In the genomic region with DNA sequence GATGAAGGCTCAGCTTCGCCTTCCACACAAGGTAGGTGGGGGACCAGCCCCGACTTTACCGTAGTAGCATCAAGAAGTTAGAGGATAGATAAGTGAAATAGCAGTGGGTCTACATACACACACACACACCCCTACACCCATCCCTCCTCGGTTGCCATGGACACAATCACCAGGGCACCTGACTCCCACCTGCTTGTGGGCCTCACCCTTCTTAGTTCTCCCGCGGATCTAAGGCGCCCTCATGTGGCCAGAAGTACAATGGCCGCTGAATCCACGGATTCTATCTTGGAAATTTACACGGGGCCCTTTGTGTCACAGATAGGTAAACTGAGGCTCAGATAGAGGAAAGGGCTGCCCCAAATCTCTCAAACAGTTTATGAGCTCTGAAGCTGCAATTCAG, we compare ENCODE assay signal across 8 mouse cellular contexts. TPM values are rescaled to one million over a fixed set of nuclear protein-coding genes. Genes with fewer than 3 reads are reported as not detected.
DNase-seq lines count a peak whose midpoint lies in the region; ATAC-seq and TF ChIP-seq lines count a peak whose summit lies in the region.

No protein-coding gene starts in this region.

- H3K4me1 ChIP-seq in testis, adult 2 months (ENCODE audit: control insufficient read depth, insufficient read depth, low read length): peaks cover 2% of the 10 kb centered on the region; the same call in 1 of the 2 replicates
- no peaks in the 10 kb centered on the region for H3K4me1 ChIP-seq in bone marrow, adult 2 months (ENCODE audit: control insufficient read depth, insufficient read depth, low read length)
- H3K4me1 ChIP-seq in intestine, postnatal 0 days (replicated peaks; ENCODE audit: control insufficient read depth, insufficient read depth, low read length): no peaks in the 10 kb centered on the region
- no peaks in the 10 kb centered on the region for H3K4me1 ChIP-seq in liver, embryonic 14.5 days (replicated peaks; ENCODE audit: control insufficient read depth in 2 of 2, insufficient read depth in 2 of 2, low read length in 1 of 2)
- peaks cover 6% of the 10 kb centered on the region for H3K4me1 ChIP-seq in neural tube, embryonic 13.5 days (replicated peaks)

- H3K9ac ChIP-seq in intestine, postnatal 0 days (ENCODE audit: low read depth, low read length): no peak overlapping the region
- H3K9ac ChIP-seq in liver, embryonic 14.5 days (replicated peaks): no peak overlapping the region
- H3K9ac ChIP-seq in neural tube, embryonic 13.5 days: no peak overlapping the region

- TF ChIP-seq CTCF in testis, adult 2 months (IDR thresholded peaks at IDR 0.05; ENCODE audit: control insufficient read depth, insufficient read depth, insufficient replicate concordance, low read depth, low read length): peak; percentile 62; the same call in 1 of the 2 replicates
- TF ChIP-seq CTCF in bone marrow, adult 2 months (IDR thresholded peaks at IDR 0.05; ENCODE audit: control insufficient read depth, insufficient read depth, low read length): peak; percentile 76
- peak; percentile 89 for TF ChIP-seq CTCF in intestine, postnatal 0 days (IDR thresholded peaks at IDR 0.05; ENCODE audit: low read depth)
- peak; percentile 87 for TF ChIP-seq CTCF in liver, embryonic 14.5 days (IDR thresholded peaks at IDR 0.05; ENCODE audit: low read depth)

- ATAC-seq in erythroid progenitor cell, adult 5-6 weeks (replicated peaks; ENCODE audit: low FRiP score, poor library complexity, severe bottlenecking): peak; percentile 71
- ATAC-seq in intestine, postnatal 0 days: peak; percentile 66
- ATAC-seq in liver, embryonic 14.5 days (ENCODE audit: insufficient read depth): 0 out of 2 replicates have a peak, but pooled peaks have one; percentile 41
- ATAC-seq in neural tube, embryonic 13.5 days (ENCODE audit: low read depth): peak; percentile 79

- H3K4me3 ChIP-seq in testis, adult 2 months (ENCODE audit: control insufficient read depth, low read depth, low read length): no peak overlapping the region
- no peak overlapping the region for H3K4me3 ChIP-seq in bone marrow, adult 2 months (replicated peaks; ENCODE audit: control insufficient read depth, low read depth, low read length)
- H3K4me3 ChIP-seq in intestine, postnatal 0 days (ENCODE audit: low read depth, low read length): no peak overlapping the region
- no peak overlapping the region for H3K4me3 ChIP-seq in liver, embryonic 14.5 days (ENCODE audit: insufficient read depth in 1 of 2, low read depth in 2 of 2, low read length in 2 of 2)
- no peak overlapping the region for H3K4me3 ChIP-seq in neural tube, embryonic 13.5 days

- no peak for TF ChIP-seq EP300 in liver, embryonic 14.5 days (IDR thresholded peaks at IDR 0.05; ENCODE audit: low read depth)

- H3K4me2 ChIP-seq in intestine, postnatal 0 days (replicated peaks; ENCODE audit: low read depth): no peak overlapping the region
- H3K4me2 ChIP-seq in liver, embryonic 14.5 days (ENCODE audit: low read depth): no peak overlapping the region
- no peak overlapping the region for H3K4me2 ChIP-seq in neural tube, embryonic 13.5 days

- WGBS in bone marrow, adult 2 months: 17% methylated on average over 10 of the region's 10 CpGs
- WGBS in intestine, postnatal 0 days: 9% methylated on average over 10 of the region's 10 CpGs
- whole genome bisulfite sequencing in liver, embryonic 14.5 days (ENCODE audit: insufficient replicate concordance): 14% methylated on average over 10 of the region's 10 CpGs
- 16% methylated on average over 10 of the region's 10 CpGs for WGBS in neural tube, embryonic 13.5 days

- no peak overlapping the region for H3K27ac ChIP-seq in testis, adult 2 months (ENCODE audit: control insufficient read depth, insufficient read depth, low read depth, low read length)
- no peak overlapping the region for H3K27ac ChIP-seq in bone marrow, adult 2 months (ENCODE audit: control insufficient read depth, insufficient read depth, low read depth, low read length, poor library complexity)
- no peak overlapping the region for H3K27ac ChIP-seq in intestine, postnatal 0 days (ENCODE audit: low read depth, low read length)
- no peak overlapping the region for H3K27ac ChIP-seq in liver, embryonic 14.5 days
- H3K27ac ChIP-seq in neural tube, embryonic 13.5 days (replicated peaks): no peak overlapping the region

- H3K9me3 ChIP-seq in intestine, postnatal 0 days (ENCODE audit: control insufficient read depth): no peaks in the 10 kb centered on the region
- H3K9me3 ChIP-seq in liver, embryonic 14.5 days (ENCODE audit: control insufficient read depth, low read length): no peaks in the 10 kb centered on the region
- H3K9me3 ChIP-seq in neural tube, embryonic 13.5 days: no peaks in the 10 kb centered on the region

- H3K36me3 ChIP-seq in testis, adult 2 months (ENCODE audit: control insufficient read depth, insufficient read depth, low read length): peaks cover 2% of the 10 kb centered on the region
- H3K36me3 ChIP-seq in intestine, postnatal 0 days (ENCODE audit: control insufficient read depth, insufficient read depth): no peaks in the 10 kb centered on the region
- H3K36me3 ChIP-seq in liver, embryonic 14.5 days (replicated peaks; ENCODE audit: control insufficient read depth, insufficient read depth, low read depth): no peaks in the 10 kb centered on the region
- H3K36me3 ChIP-seq in neural tube, embryonic 13.5 days: peaks cover 42% of the 10 kb centered on the region

- H3K27me3 ChIP-seq in testis, adult 2 months (ENCODE audit: control insufficient read depth, insufficient read depth, low read length): no peaks in the 10 kb centered on the region
- H3K27me3 ChIP-seq in intestine, postnatal 0 days (replicated peaks; ENCODE audit: control insufficient read depth, insufficient read depth, low read length): peaks cover 8% of the 10 kb centered on the region; the same call in 1 of the 2 replicates
- peaks cover 6% of the 10 kb centered on the region for H3K27me3 ChIP-seq in liver, embryonic 14.5 days (ENCODE audit: control insufficient read depth, insufficient read depth, low read length)
- H3K27me3 ChIP-seq in neural tube, embryonic 13.5 days: peaks cover 7% of the 10 kb centered on the region

- DNase-seq in testis, postnatal 14 days (ENCODE audit: low spot score): no peak
- peak in 2 of 3 experiments; percentile 20 to 33 for DNase-seq in liver, embryonic 14.5 days (ENCODE audit: low read depth in 3 of 3, low spot score in 3 of 3)
- no peak for DNase-seq in ovary, adult 18-20 months (ENCODE audit: low spot score)

- no peak for TF ChIP-seq POLR2A in testis, adult 2 months (IDR thresholded peaks at IDR 0.05; ENCODE audit: control insufficient read depth, low read depth, low read length)
- no peak for TF ChIP-seq POLR2A in bone marrow, adult 2 months (IDR thresholded peaks at IDR 0.05; ENCODE audit: borderline replicate concordance, control insufficient read depth, low read depth, low read length)

RNA-seq across cellular contexts. Expression of gene Meis3, which starts 21.4 kb away (rescaled TPM):
- polyA plus RNA-seq in testis, adult 2 months (2012; rRNA removed): 2.5 and 2.6 TPM in 2 replicates
- 5.4 and 7.8 TPM in 2 replicates for polyA plus RNA-seq in bone marrow, adult 2 months (2011; ENCODE audit: insufficient read depth, insufficient read length, low replicate concordance, missing spikeins)
- 1.3 TPM in 1 of 2 replicates, not detected in the other for total RNA-seq in erythroid progenitor cell, adult 5-6 weeks (2015; ENCODE audit: low replicate concordance)
- total RNA-seq in erythroid progenitor cell, adult 5-6 weeks (2017; ENCODE audit: low replicate concordance): not detected in 2 replicates
- polyA plus RNA-seq in intestine, postnatal 0 days (2015; fragmentation: Nextera tagmentation; extraction: Ambion mirVana): 18.0 and 20.7 TPM in 2 replicates
- 1.2 and 1.6 TPM in 2 replicates for polyA plus RNA-seq in liver, embryonic 14.5 days (2012; rRNA removed)
- 0.70 and 1.0 TPM in 2 replicates for polyA plus RNA-seq in liver, embryonic 14.5 days (2014; fragmentation: Nextera tagmentation; extraction: Ambion mirVana)
- polyA plus RNA-seq in neural tube, embryonic 13.5 days (2015; fragmentation: Nextera tagmentation; extraction: Ambion mirVana): 139 and 161 TPM in 2 replicates

RNA-seq across cellular contexts. Expression of gene Slc8a2, which starts 23.9 kb away (rescaled TPM):
- 34.7 and 35.7 TPM in 2 replicates for polyA plus RNA-seq in testis, adult 2 months (2012; rRNA removed)
- polyA plus RNA-seq in bone marrow, adult 2 months (2011; ENCODE audit: insufficient read depth, insufficient read length, low replicate concordance, missing spikeins): not detected in 2 replicates
- total RNA-seq in erythroid progenitor cell, adult 5-6 weeks (2015; ENCODE audit: low replicate concordance): not detected in 2 replicates
- 0.26 TPM in 1 of 2 replicates, not detected in the other for total RNA-seq in erythroid progenitor cell, adult 5-6 weeks (2017; ENCODE audit: low replicate concordance)
- 0.08 and 0.14 TPM in 2 replicates for polyA plus RNA-seq in intestine, postnatal 0 days (2015; fragmentation: Nextera tagmentation; extraction: Ambion mirVana)
- polyA plus RNA-seq in liver, embryonic 14.5 days (2012; rRNA removed): 0.08 and 0.11 TPM in 2 replicates
- polyA plus RNA-seq in liver, embryonic 14.5 days (2014; fragmentation: Nextera tagmentation; extraction: Ambion mirVana): not detected in 2 replicates
- 1.1 and 1.4 TPM in 2 replicates for polyA plus RNA-seq in neural tube, embryonic 13.5 days (2015; fragmentation: Nextera tagmentation; extraction: Ambion mirVana)

RNA-seq across cellular contexts. Expression of gene Kptn, which starts 33.8 kb away (rescaled TPM):
- polyA plus RNA-seq in testis, adult 2 months (2012; rRNA removed): 13.6 and 14.4 TPM in 2 replicates
- 7.5 and 10.5 TPM in 2 replicates for polyA plus RNA-seq in bone marrow, adult 2 months (2011; ENCODE audit: insufficient read depth, insufficient read length, low replicate concordance, missing spikeins)
- 2.9 and 8.6 TPM in 2 replicates for total RNA-seq in erythroid progenitor cell, adult 5-6 weeks (2015; ENCODE audit: low replicate concordance)
- total RNA-seq in erythroid progenitor cell, adult 5-6 weeks (2017; ENCODE audit: low replicate concordance): 2.2 and 5.2 TPM in 2 replicates
- polyA plus RNA-seq in intestine, postnatal 0 days (2015; fragmentation: Nextera tagmentation; extraction: Ambion mirVana): 13.3 and 14.4 TPM in 2 replicates
- 5.7 and 7.5 TPM in 2 replicates for polyA plus RNA-seq in liver, embryonic 14.5 days (2012; rRNA removed)
- polyA plus RNA-seq in liver, embryonic 14.5 days (2014; fragmentation: Nextera tagmentation; extraction: Ambion mirVana): 8.2 and 8.6 TPM in 2 replicates
- 37.9 and 41.4 TPM in 2 replicates for polyA plus RNA-seq in neural tube, embryonic 13.5 days (2015; fragmentation: Nextera tagmentation; extraction: Ambion mirVana)

RNA-seq across cellular contexts. Expression of gene Napa, which starts 55.3 kb away (rescaled TPM):
- 134 and 145 TPM in 2 replicates for polyA plus RNA-seq in testis, adult 2 months (2012; rRNA removed)
- polyA plus RNA-seq in bone marrow, adult 2 months (2011; ENCODE audit: insufficient read depth, insufficient read length, low replicate concordance, missing spikeins): 90.4 and 126 TPM in 2 replicates
- total RNA-seq in erythroid progenitor cell, adult 5-6 weeks (2015; ENCODE audit: low replicate concordance): 282 and 315 TPM in 2 replicates
- 141 and 162 TPM in 2 replicates for total RNA-seq in erythroid progenitor cell, adult 5-6 weeks (2017; ENCODE audit: low replicate concordance)
- 201 and 204 TPM in 2 replicates for polyA plus RNA-seq in intestine, postnatal 0 days (2015; fragmentation: Nextera tagmentation; extraction: Ambion mirVana)
- 88.9 and 110 TPM in 2 replicates for polyA plus RNA-seq in liver, embryonic 14.5 days (2012; rRNA removed)
- 107 and 112 TPM in 2 replicates for polyA plus RNA-seq in liver, embryonic 14.5 days (2014; fragmentation: Nextera tagmentation; extraction: Ambion mirVana)
- polyA plus RNA-seq in neural tube, embryonic 13.5 days (2015; fragmentation: Nextera tagmentation; extraction: Ambion mirVana): 235 and 247 TPM in 2 replicates

Comparison
In these comparisons a context has a peak if more than half of its experiments do, and no peak if none do; other contexts are left out.
1. DNase-seq: peak in liver, embryonic 14.5 days (2 of 3); none in testis, postnatal 14 days (single experiment) and ovary, adult 18-20 months (single experiment).
2. RNA of gene Slc8a2, which starts 23.9 kb away (polyA plus RNA-seq): 34.7 to 35.7 TPM in testis, adult 2 months; 1.1 to 1.4 TPM in neural tube, embryonic 13.5 days, not detected in bone marrow, adult 2 months, 0.08 to 0.14 TPM in intestine, postnatal 0 days and 0.08 to 0.11 TPM in liver, embryonic 14.5 days; every median in the first group is over 10 times any median in the second.
3. Peak in every context shown above with its lines, with median percentiles within 50 percentile points of each other: CTCF ChIP-seq and ATAC-seq.